Mouse (Mus musculus) thymus, postnatal 14 days (tissue): ENCODE measurements around the gene Ccdc88b.

Experiments
- DNase-seq: peaks from one replicate; pipeline ENCODE4 v3.0.0; 2021

The Ccdc88b gene

GRCm38 (mm10) chr19:6857003-6857360, 1.0 kb downstream of the Ccdc88b start:
- no peak for DNase-seq

- peak; percentile 80 for DNase-seq
These were observed 1.6 kb downstream of the Ccdc88b start for GRCm38 (mm10) chr19:6856281-6857002.

GRCm38 (mm10) chr19:6855225-6856031, 2.6 kb downstream of the Ccdc88b start:
- no peak for DNase-seq

- DNase-seq: no peak
These were observed 3.4 kb downstream of the Ccdc88b start for GRCm38 (mm10) chr19:6854658-6855057.

- DNase-seq: no peak
These were observed 4.1 kb downstream of the Ccdc88b start for GRCm38 (mm10) chr19:6853903-6854302.

- DNase-seq: no peak
These were observed 5.4 kb downstream of the Ccdc88b start for GRCm38 (mm10) chr19:6852393-6853305.

- no peak for DNase-seq
These were observed 6.5 kb downstream of the Ccdc88b start for GRCm38 (mm10) chr19:6851497-6851896.

- no peak for DNase-seq
These were observed 8.4 kb downstream of the Ccdc88b start for GRCm38 (mm10) chr19:6849506-6850068.

- no peak for DNase-seq
These were observed 10.0 kb downstream of the Ccdc88b start for GRCm38 (mm10) chr19:6847841-6848517.

GRCm38 (mm10) chr19:6846050-6846449, 12.0 kb downstream of the Ccdc88b start:
- DNase-seq: no peak

- DNase-seq: no peak
These were observed 15.7 kb downstream of the Ccdc88b start for GRCm38 (mm10) chr19:6842353-6842752.

- DNase-seq: no peak
These were observed 16.8 kb downstream of the Ccdc88b start for GRCm38 (mm10) chr19:6841292-6841597.

GRCm38 (mm10) chr19:6840475-6841291, 17.3 kb downstream of the Ccdc88b start, which contains the start of gene Rps6ka4:
Gene Rps6ka4 (minus strand): TSS chr19:6840636.
- DNase-seq: peak; percentile 60

- peak; percentile 51 for DNase-seq
These were observed 18.2 kb downstream of the Ccdc88b start for GRCm38 (mm10) chr19:6839615-6840474.

- DNase-seq: no peak
These were observed 25.6 kb downstream of the Ccdc88b start for GRCm38 (mm10) chr19:6832363-6832762.

- no peak for DNase-seq
These were observed 26.7 kb downstream of the Ccdc88b start for GRCm38 (mm10) chr19:6831331-6831730.

GRCm38 (mm10) chr19:6830556-6831316, 27.3 kb downstream of the Ccdc88b start:
- DNase-seq: no peak

- DNase-seq: no peak
These were observed 28.0 kb downstream of the Ccdc88b start for GRCm38 (mm10) chr19:6829870-6830555.

GRCm38 (mm10) chr19:6829069-6829468, 28.9 kb downstream of the Ccdc88b start:
- peak; percentile 57 for DNase-seq
